Mouse (Mus musculus) heart, embryonic 13.5 days (tissue): ENCODE measurements around the gene Zfp697. TPM values are rescaled to one million over a fixed set of nuclear protein-coding genes. Genes with fewer than 3 reads are reported as not detected.
"Not testable (repeated sequence)": the region's sequence is repeated elsewhere in the genome, so short reads cannot be mapped to it uniquely, and the experiment has no call there.

Experiments
- ATAC-seq: fragments of 200-750 bp; cut with Nextera tagmentation; 2 replicates; pipeline ENCODE4 v1.8.0; 2017; ENCODE audit warnings: moderate TSS enrichment; ENCODE audit not compliant: insufficient number of reproducible peaks, low FRiP score, low TSS enrichment; ENCODE audit errors: extremely low read depth
- H3K27ac ChIP-seq: fragments of 300-500 bp; sonication (generic); replicated peaks from 2 replicates; pipeline ENCODE4 v1.5.1; 2015; ENCODE audit warnings: moderate library complexity, mild to moderate bottlenecking, inconsistent platforms
- H3K27me3 ChIP-seq: fragments of 300-500 bp; sonication (generic); replicated peaks from 2 replicates; pipeline ENCODE4 v1.6.1; 2015; ENCODE audit warnings: mild to moderate bottlenecking, inconsistent platforms
- H3K36me3 ChIP-seq: fragments of 300-500 bp; sonication (generic); 2 replicates; pipeline ENCODE4 v1.6.1; 2015; ENCODE audit warnings: mild to moderate bottlenecking, inconsistent platforms
- H3K4me1 ChIP-seq: fragments of 300-500 bp; sonication (generic); 2 replicates; pipeline ENCODE4 v1.6.1; 2015; ENCODE audit warnings: inconsistent platforms
- H3K4me2 ChIP-seq: fragments of 300-500 bp; sonication (generic); 2 replicates; pipeline ENCODE4 v1.6.1; 2015; ENCODE audit warnings: inconsistent platforms, mild to moderate bottlenecking, moderate library complexity
- H3K4me3 ChIP-seq: fragments of 300-500 bp; sonication (generic); 2 replicates; pipeline ENCODE4 v1.5.1; 2015; ENCODE audit warnings: moderate library complexity, mild to moderate bottlenecking, inconsistent platforms
- H3K9ac ChIP-seq: fragments of 300-500 bp; sonication (generic); 2 replicates; pipeline ENCODE4 v1.6.1; 2015; ENCODE audit warnings: inconsistent platforms, mild to moderate bottlenecking, moderate library complexity
- H3K9me3 ChIP-seq: fragments of 300-500 bp; sonication (generic); 2 replicates; pipeline ENCODE4 v1.6.1; 2016; ENCODE audit warnings: inconsistent platforms
- WGBS: fragments of 180-500 bp; shearing (Covaris S2); methylation state at CpG from one replicate; pipeline ENCODE4 v1.1.7; 2015; ENCODE audit warnings: mixed read lengths; 5-methylcytosine and 5-hydroxymethylcytosine counted together
- polyA plus RNA-seq: library from polyadenylated mRNA; unstranded; fragments of >200 nt; fragmentation: Nextera tagmentation; extraction: Ambion mirVana; gene quantifications from 2 replicates; pipeline ENCODE4 v1.2.1, GENCODE M21; 2015

Gene Zfp697
- polyA plus RNA-seq, 1 experiment from 2014 or later: 7.3 TPM

- H3K27ac ChIP-seq, ATAC-seq, H3K4me2 ChIP-seq, H3K36me3 ChIP-seq, H3K27me3 ChIP-seq, H3K9ac ChIP-seq, H3K9me3 ChIP-seq, H3K4me3 ChIP-seq, H3K4me1 ChIP-seq: not testable (repeated sequence)
Observed at GRCm38 (mm10) chr3:98613540-98613939, 231.3 kb downstream of the Zfp697 start.

GRCm38 (mm10) chr3:98613963-98614362, 231.7 kb downstream of the Zfp697 start:
- Histone ChIP-seq H3K4me1 (no peaks in the 10 kb centered on the region), H3K36me3 (no peaks in the 10 kb centered on the region), H3K9me3 (no peaks in the 10 kb centered on the region), H3K27me3 (no peaks in the 10 kb centered on the region), H3K27ac (no peak overlapping the region), H3K4me3 (no peak overlapping the region), H3K9ac (no peak overlapping the region), H3K4me2 (no peak overlapping the region)
- no peak for ATAC-seq

GRCm38 (mm10) chr3:98614406-98614927, 232.2 kb downstream of the Zfp697 start:
- 59% methylated on average over 2 of the region's 2 CpGs for WGBS
- ATAC-seq, H3K27me3 ChIP-seq: not testable (repeated sequence)

GRCm38 (mm10) chr3:98616244-98616643, 234.0 kb downstream of the Zfp697 start:
- not testable (repeated sequence) for H3K27ac ChIP-seq, H3K9ac ChIP-seq, H3K9me3 ChIP-seq, H3K36me3 ChIP-seq, H3K4me3 ChIP-seq, H3K4me2 ChIP-seq, H3K4me1 ChIP-seq, ATAC-seq, H3K27me3 ChIP-seq
- WGBS: 22% methylated on average over 2 of the region's 2 CpGs

More at GRCm38 (mm10) chr3:98614406-98614927, 232.2 kb downstream of the Zfp697 start:
- H3K4me1 ChIP-seq, H3K4me2 ChIP-seq, H3K27ac ChIP-seq, H3K4me3 ChIP-seq, H3K9me3 ChIP-seq, H3K36me3 ChIP-seq, H3K9ac ChIP-seq: not testable (repeated sequence)

- not testable (repeated sequence) for H3K4me3 ChIP-seq, H3K9ac ChIP-seq, H3K4me2 ChIP-seq, H3K27ac ChIP-seq, H3K4me1 ChIP-seq, H3K36me3 ChIP-seq, ATAC-seq, H3K27me3 ChIP-seq, H3K9me3 ChIP-seq
- 38% methylated on average over 1 of the region's 1 CpGs for WGBS
Observed at GRCm38 (mm10) chr3:98616786-98617185, 234.5 kb downstream of the Zfp697 start.

- 69% methylated on average over 3 of the region's 3 CpGs for WGBS
- Histone ChIP-seq H3K4me2 (no peak overlapping the region), H3K4me3 (no peak overlapping the region), H3K9ac (no peak overlapping the region), H3K4me1 (no peaks in the 10 kb centered on the region), H3K27me3 (no peaks in the 10 kb centered on the region), H3K9me3 (no peaks in the 10 kb centered on the region), H3K36me3 (no peaks in the 10 kb centered on the region), H3K27ac (no peak overlapping the region)
- ATAC-seq: no peak
Observed at GRCm38 (mm10) chr3:98629633-98630032, 247.4 kb downstream of the Zfp697 start.

- Histone ChIP-seq H3K4me3 (no peak within 1 kb of the TSS), H3K9ac (no peak within 1 kb of the TSS), H3K4me1 (no peaks in the 10 kb centered on the region), H3K27ac (no peak within 1 kb of the TSS), H3K9me3 (no peaks in the 10 kb centered on the region), H3K36me3 (no peaks in the 10 kb centered on the region), H3K4me2 (no peak within 1 kb of the TSS), H3K27me3 (no peaks in the 10 kb centered on the region)
- no peak for ATAC-seq
Observed at GRCm38 (mm10) chr3:98630152-98630551, 247.9 kb downstream of the Zfp697 start, which contains the start of gene Hsd3b5. TSS of gene Hsd3b5 (minus strand) at chr3:98630252.

- WGBS: 83% methylated on average over 1 of the region's 1 CpGs
- H3K36me3 ChIP-seq: no peaks in the 10 kb centered on the region
- H3K27me3 ChIP-seq: no peaks in the 10 kb centered on the region
- no peak overlapping the region for H3K27ac ChIP-seq
- no peak overlapping the region for H3K4me3 ChIP-seq
- no peak overlapping the region for H3K4me2 ChIP-seq
- H3K4me1 ChIP-seq: no peaks in the 10 kb centered on the region
- ATAC-seq: no peak
- no peak overlapping the region for H3K9ac ChIP-seq
- H3K9me3 ChIP-seq: no peaks in the 10 kb centered on the region
Observed at GRCm38 (mm10) chr3:98635145-98635544, 252.9 kb downstream of the Zfp697 start.

- ATAC-seq: no peak
- Histone ChIP-seq H3K36me3 (no peaks in the 10 kb centered on the region), H3K4me2 (no peak overlapping the region), H3K27me3 (no peaks in the 10 kb centered on the region), H3K9ac (no peak overlapping the region), H3K4me1 (no peaks in the 10 kb centered on the region), H3K27ac (no peak overlapping the region), H3K4me3 (no peak overlapping the region), H3K9me3 (no peaks in the 10 kb centered on the region)
Observed at GRCm38 (mm10) chr3:98680786-98681185, 298.5 kb downstream of the Zfp697 start.

- no peak overlapping the region for H3K9ac ChIP-seq
- WGBS: 60% methylated on average over 1 of the region's 1 CpGs
- H3K4me1 ChIP-seq: no peaks in the 10 kb centered on the region
- no peaks in the 10 kb centered on the region for H3K36me3 ChIP-seq
- H3K27me3 ChIP-seq: no peaks in the 10 kb centered on the region
- no peak overlapping the region for H3K4me2 ChIP-seq
- no peaks in the 10 kb centered on the region for H3K9me3 ChIP-seq
- H3K27ac ChIP-seq: no peak overlapping the region
- no peak for ATAC-seq
- H3K4me3 ChIP-seq: no peak overlapping the region
Observed at GRCm38 (mm10) chr3:98682401-98682800, 300.1 kb downstream of the Zfp697 start.

GRCm38 (mm10) chr3:98720740-98721139, 338.5 kb downstream of the Zfp697 start:
- no peak overlapping the region for H3K27ac ChIP-seq
- no peaks in the 10 kb centered on the region for H3K36me3 ChIP-seq
- H3K4me3 ChIP-seq: no peak overlapping the region
- no peaks in the 10 kb centered on the region for H3K27me3 ChIP-seq
- no peak for ATAC-seq
- no peak overlapping the region for H3K9ac ChIP-seq
- no peak overlapping the region for H3K4me2 ChIP-seq
- no peaks in the 10 kb centered on the region for H3K4me1 ChIP-seq
- H3K9me3 ChIP-seq: no peaks in the 10 kb centered on the region

- H3K27me3 ChIP-seq: no peaks in the 10 kb centered on the region
- ATAC-seq: no peak
- H3K36me3 ChIP-seq: no peaks in the 10 kb centered on the region
- H3K4me3 ChIP-seq: no peak within 1 kb of the TSS
- H3K27ac ChIP-seq: no peak within 1 kb of the TSS
- no peaks in the 10 kb centered on the region for H3K4me1 ChIP-seq
- no peaks in the 10 kb centered on the region for H3K9me3 ChIP-seq
- no peak within 1 kb of the TSS for H3K4me2 ChIP-seq
- no peak within 1 kb of the TSS for H3K9ac ChIP-seq
- WGBS: 66% methylated on average over 1 of the region's 1 CpGs
Observed at GRCm38 (mm10) chr3:98724376-98724775, 342.1 kb downstream of the Zfp697 start, which contains the start of gene Hsd3b2. TSS of gene Hsd3b2 (minus strand) at chr3:98724543.
